Mouse (Mus musculus) gastrocnemius, postnatal 14 days (tissue): Measurements from ENCODE around the gene Cd79a. TPM values are rescaled to one million over a fixed set of nuclear protein-coding genes. Genes with fewer than 3 reads are reported as not detected.
"Not testable (repeated sequence)": the region's sequence is repeated elsewhere in the genome, so short reads cannot be mapped to it uniquely, and the experiment has no call there.

Source experiments
- DNase-seq: peaks from one replicate; pipeline ENCODE4 v3.0.0; 2021; ENCODE audit warnings: mixed read lengths
- intact Hi-C: fragments of 180-260 bp; cut with DNase I; formaldehyde crosslinking; loops from one replicate; pipeline ENCODE4 v1.15.1; 2025; ENCODE audit warnings: low total_unique reads
- total RNA-seq, 2 experiments: library from RNA; stranded (reverse); gene quantifications; 2 replicates each; pipeline ENCODE4 v1.2.3; 2021

Gene Cd79a
- total RNA-seq, 2 experiments from 2014 or later, result 0.16 to 0.23 TPM

DNA sequence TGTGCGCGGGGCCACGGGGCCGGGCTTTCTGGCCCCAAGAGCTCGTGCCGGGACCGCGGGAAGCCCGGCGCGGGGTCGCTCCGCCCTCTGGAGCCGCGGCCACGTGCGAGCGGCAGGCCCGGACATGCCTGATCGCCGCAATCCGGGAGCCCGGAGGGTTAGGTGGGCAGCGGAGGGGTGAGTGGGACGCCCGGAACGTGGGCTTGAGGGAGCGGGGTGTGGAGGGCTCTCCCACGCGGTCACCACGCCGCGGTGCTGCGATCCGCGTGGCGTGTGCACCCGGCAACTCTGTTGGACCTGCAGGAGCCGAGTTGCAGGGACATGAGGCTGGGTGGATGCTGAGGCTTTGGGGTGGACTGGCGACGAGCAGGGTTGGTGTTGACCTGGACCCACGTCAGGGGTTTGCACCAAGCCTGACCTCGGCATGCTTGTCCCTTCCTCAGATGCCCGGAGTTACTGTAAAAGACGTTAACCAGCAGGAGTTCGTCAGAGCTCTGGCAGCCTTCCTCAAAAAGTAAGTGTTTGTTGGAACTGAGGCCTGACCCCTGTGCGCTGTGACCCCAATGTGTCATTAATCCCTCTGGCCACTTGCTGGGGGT, 12.4 kb upstream of the Cd79a start:
- DNase-seq, result no peak
- intact Hi-C loops, result no loop called here

DNA sequence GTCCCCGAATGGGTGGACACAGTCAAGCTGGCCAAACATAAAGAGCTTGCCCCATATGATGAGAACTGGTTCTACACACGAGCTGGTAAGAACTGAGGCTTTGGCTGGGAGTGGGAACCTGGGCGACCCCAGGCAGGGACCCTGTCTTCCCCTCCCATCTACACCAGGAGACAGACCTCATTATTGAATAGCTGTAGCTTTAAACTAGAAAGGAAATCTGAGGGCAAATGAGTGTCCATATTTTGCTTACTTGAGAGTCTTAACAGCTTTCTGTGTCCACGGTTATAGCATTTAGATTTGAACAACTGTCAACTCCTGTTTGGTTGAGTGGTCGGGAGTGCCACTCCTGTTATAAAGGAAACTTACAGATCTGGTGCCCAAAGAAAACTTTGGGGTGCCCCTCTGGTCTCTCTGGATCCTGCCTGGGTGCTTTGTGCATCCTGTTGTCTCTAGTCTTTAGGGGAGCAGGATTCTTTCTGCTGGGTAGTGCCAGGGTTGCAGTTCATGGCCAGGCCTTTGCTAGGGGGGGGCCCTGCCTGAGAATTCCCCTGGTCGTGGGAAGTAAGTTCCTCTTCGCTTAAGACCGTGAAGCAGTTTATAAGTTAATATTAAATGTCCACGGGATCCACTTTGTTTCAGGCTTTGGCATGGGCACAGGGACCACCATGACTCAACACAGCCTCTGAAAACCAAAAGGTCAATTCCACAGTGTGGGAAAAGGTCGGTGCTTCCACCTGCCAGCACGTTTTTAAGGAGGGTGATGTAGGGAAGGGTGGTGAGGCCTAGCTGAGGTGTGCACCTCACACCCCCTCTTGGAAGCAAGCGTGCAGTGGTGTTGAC, 11.5 kb upstream of the Cd79a start:
- no peak for DNase-seq
- intact Hi-C loops, result no loop called here

DNA sequence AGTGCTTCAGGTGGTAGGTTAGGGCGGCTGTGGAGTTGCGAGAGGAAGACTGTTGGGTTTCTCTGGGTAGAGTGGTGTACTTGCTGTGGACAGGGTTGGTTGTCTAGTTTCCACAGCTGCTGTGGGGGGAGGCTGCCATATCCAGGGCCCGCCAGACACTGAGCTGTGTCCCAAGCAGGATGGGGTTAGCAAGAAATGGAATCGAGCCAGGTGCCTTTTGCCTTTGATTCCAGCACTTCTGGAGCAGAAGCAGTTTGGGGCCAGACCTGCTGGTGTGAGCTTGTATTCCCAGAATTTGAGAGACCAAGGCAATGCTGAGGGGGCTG, 10.9 kb upstream of the Cd79a start:
- no peak for DNase-seq
- intact Hi-C loops, result no loop called here

DNA sequence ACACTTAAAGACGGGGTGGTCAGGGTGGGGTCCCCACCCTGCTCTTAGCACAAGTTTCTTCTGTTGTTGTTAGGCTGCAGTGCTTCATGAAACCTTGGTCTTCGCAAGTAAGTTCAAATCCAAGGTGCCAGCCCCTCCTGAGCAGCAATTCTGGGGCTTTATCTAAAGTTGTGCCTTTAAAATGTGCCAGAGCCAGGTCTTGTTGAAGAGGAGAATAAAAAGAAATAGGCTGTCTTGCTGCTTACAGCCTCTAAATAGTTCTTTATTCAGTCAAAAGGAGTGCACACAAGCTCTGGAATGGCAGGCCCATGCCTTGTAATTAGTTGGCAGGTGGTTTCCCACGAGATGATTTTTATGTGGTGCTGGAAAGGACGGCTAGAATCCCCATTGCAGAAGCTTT, 10.1 kb upstream of the Cd79a start:
- intact Hi-C loops, result no loop called here
- DNase-seq, result no peak

DNA sequence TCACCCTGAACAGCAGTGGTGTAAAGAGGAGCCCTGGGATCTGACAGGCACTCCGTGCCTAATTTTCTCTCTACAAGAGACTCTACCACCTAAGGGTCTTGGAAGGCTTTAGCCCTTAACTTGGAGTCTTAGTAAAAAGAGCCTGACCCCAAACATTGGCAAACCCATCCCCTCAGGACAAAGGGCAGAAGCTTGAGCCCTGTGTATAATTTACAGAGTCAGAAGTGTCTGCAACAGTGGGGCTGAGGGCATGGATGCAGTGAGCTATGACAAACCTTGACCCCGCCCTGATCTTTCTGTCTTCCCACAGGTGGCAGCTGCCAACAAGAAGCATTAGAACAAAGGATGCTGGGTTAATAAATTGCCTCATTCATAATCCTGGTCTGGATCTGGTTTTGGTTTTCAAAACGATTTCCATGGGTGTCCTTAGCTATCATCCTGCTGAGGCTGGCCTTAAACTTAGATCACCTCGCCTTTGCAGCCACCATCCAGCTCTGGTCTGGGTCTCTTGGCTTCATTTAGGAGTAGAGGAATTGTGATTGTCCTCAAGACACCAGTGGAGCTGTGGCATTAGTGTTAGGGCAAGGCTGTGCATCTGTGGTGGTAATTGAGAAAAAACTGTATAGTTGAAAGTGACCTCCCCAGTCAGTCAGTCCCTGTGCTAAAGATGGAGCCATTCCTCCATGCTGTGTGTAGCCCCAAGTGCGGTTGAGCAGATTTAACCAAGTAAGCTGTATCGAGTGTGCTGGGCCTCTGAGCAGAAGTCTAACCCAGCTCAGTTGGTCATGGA, 7.6 kb upstream of the Cd79a start:
- intact Hi-C loops, result loop anchor here (5.0 kb wide), 1 partner anchor 63 kb away; no protein-coding TSS in a partner anchor
- no peak for DNase-seq

DNA sequence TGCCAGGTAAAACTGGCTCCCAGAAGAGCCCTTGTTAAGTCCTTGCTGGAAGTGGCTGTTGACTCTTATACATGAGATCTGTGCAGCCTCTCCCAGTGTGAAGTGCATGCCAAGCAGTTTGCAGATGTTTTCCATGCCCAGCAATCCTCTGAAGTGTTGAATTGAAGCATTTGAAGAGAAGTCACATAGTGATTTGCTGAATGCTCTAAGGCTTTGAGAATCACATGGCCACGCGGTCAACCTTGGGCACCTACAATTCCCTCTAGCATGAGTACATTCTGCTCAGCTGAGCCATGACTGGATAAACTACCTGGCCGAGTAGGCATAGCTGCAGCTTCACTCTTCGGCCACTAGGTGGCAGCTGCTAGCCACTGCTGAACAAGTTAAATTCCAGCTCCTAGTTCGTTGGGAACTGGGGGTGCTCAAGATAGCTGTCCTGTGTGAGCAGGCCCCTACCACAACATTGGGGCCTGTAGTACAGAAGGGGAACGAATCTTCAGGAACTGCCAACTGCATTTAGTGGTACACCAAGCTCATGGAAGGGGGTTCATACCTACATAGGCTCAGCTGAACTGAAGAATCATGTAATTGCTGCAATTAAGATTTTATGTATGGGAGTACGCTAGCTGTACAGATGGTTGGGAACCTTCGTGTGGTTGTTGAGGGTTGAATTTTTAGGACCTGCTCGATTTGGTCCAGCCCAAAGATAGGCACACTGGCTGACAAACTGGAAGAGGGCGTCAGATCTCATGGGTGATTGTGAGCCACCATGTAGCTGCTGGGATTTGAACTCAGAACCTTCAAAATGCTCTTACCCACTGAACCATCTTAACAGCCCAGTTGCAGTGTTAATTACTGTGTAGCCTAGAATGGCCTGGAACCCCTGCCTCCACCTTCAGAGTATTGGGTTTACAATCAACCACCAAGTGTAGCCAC, 6.6 kb upstream of the Cd79a start:
- peak; percentile 59 for DNase-seq
- intact Hi-C loops, result loop anchor here (5.0 kb wide), 1 partner anchor 62 kb away; no protein-coding TSS in a partner anchor

DNA sequence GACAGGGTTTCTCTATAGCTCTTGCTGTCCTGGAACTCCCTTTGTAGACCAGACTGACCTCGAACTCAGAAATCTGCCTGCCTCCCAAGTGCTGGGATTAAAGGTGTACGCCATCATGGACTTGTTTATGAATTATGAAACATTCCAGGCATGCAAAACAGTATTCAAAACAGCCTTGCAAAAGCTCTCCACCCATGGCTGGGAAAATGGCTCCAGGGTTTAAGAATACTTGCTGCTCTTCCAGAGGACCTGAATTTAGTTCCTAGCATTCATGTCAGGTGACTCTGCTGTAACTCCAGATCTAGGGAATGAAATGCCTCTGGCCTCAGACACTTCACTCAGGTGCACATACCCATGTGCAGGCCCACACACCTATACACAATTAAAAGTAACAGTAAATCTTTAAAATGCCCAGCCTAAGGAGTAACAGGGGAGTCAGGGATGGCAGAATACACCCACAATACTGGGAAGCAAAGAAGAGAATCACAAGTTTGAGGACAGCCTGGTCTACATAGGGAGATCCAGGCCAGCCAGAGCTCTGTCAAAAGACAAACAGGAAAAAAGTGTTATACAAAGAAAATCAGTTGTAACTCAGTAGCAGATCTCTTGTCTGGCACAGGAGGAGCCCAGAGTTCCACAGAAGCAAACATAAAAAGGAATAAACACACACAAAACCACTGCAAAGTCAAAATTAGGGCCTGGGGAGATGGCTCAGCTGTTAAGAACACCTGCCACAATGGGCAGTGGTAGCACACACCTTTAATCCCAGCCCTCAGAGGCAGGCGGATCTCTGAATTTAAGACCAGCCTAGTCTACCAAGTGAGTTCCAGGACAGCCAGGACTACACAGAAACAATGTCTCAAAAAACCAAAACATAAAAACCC, 5.7 kb upstream of the Cd79a start:
- DNase-seq, result no peak
- intact Hi-C loops, result loop anchor here (5.0 kb wide), 1 partner anchor 61 kb away; no protein-coding TSS in a partner anchor

DNA sequence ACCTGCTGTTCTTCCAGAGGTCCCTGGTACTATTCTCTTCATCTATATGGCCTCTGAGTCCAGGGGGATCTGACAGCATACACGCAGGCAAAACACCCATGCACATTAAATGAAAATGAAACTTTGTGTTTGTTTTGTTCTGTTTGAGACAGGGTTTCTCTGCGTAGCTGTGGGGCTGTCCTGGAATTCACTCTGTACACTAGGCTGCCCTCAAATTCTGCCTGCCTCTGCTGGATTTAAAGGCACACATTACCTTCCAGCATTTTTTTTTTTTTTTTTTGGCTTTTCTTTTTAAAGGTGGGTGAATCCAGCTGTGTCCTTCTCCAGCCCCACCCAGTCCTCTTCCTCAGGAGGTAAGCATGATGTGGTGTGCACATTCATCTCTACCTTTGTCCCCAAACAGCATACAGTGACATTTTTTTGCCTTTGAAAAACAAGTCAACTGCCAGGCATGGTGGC, 5.0 kb upstream of the Cd79a start:
- no peak for DNase-seq
- intact Hi-C loops, result loop anchor here (5.0 kb wide), 1 partner anchor 60 kb away; no protein-coding TSS in a partner anchor

DNA sequence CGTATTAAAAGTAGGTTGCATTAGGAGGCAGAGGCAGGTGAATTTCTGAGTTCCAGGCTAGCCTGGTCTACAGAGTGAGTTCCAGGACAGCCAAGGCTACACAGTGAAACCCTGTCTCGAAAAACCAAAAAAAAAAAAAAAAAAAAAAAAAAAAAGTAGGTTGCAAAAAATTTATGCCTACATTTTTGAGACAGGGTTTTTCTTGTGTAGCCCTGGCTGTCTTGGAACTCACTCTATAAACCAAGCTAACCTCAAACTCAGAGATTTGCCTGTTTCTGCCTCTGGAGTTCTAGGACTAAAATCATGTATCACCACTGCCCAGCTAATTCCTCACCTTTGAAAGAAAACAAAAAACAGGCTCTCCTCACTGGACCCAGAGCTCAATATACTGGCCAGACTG, 1.4 kb upstream of the Cd79a start:
- intact Hi-C loops, DNase-seq: not testable (repeated sequence)

DNA sequence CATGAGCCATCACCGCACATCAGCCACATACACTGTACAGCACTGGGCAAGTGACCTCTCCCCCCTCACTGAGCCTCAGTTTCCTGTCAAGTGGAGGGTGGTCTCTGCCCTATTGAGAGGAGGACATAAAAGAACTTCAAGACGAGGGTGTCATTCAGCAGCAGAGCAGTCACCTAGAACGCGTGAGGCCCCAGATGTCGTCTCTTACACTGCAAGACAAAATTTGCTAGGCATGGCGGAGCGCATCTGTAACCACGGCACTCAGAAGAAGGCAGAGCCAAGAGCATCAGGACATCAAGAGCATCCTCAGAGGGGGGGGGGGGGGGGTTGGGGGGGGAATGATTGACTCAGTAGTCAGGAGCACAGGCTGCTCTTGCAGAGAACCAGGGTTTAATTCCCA, 912 bp upstream of the Cd79a start:
- DNase-seq, result no peak
- intact Hi-C loops, result no loop called here

DNA sequence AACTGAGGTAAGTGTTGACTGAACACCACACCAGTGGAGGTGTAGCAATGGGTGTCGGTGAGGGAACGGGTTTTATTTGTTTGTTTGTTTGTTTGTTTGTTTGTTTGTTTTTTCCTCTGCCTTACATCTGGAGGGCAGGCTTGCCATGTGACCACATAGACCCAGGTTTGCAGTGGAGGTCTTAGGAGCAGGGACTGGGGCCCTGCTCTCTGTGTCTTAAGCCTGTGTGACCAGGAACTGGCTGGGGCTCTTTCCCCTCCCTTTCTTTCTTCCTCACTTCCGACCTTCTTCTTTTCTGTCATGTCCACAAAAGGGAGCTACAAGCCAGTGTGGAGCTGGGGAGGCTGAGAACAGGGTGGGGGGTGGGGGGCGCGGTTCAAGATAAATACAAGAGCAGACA, 778 bp downstream of the Cd79a start:
- intact Hi-C loops, result no loop called here
- DNase-seq, result no peak

DNA sequence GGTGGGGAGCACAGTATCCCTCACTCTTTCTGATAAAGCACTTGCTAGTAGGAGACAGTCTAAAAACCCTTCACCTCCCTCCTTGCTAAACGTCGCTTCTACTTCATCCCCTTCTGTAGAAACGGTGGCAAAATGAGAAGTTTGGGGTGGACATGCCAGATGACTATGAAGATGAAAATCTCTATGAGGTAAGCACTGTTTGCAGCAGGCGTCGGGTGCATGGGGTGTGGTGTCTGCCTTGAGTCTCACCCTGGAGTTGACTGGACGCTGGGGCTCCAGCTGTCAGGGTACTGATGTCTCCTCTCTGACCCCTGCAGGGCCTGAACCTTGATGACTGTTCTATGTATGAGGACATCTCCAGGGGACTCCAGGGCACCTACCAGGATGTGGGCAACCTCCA, 3.9 kb downstream of the Cd79a start:
- intact Hi-C loops, result no loop called here
- no peak for DNase-seq

DNA sequence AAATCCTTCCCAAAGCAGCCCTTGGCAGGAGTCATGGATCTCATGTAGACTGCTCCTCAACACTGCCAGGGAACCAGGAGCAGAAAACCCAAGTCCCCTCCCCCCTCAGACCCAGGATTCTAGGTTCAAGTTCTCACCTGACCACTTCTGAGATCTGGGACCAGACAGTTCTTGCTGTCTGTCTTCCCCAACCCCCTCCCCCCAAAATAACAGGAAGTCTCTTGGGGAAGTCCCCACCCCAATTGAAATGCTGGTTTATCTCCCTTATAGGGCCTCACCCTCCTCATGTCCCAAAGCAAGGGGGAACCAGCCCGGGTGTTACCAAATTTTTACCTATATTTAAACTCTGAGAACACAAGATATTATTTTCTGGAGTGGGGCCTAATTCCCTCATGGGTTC, 4.7 kb downstream of the Cd79a start:
- DNase-seq, result no peak
- intact Hi-C loops, result no loop called here

DNA sequence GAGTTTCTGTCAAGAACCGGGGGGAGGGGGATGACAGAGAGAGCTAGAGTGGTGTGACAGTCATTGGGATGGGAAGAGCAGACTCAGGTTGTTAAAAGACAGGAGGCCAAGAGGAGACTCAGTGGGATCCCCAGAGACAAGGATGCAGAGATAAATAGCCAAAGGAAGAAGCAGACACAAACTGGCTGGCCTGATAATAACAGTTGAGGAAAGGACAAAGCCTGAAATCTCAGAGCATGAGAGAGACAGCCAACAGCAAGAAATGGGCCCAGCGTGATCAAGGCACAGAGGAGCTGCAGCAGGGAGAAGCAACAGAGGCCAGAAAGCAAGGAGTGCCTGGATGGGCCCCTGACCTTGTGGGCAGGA, 5.1 kb downstream of the Cd79a start:
- DNase-seq, result no peak
- intact Hi-C loops, result no loop called here

DNA sequence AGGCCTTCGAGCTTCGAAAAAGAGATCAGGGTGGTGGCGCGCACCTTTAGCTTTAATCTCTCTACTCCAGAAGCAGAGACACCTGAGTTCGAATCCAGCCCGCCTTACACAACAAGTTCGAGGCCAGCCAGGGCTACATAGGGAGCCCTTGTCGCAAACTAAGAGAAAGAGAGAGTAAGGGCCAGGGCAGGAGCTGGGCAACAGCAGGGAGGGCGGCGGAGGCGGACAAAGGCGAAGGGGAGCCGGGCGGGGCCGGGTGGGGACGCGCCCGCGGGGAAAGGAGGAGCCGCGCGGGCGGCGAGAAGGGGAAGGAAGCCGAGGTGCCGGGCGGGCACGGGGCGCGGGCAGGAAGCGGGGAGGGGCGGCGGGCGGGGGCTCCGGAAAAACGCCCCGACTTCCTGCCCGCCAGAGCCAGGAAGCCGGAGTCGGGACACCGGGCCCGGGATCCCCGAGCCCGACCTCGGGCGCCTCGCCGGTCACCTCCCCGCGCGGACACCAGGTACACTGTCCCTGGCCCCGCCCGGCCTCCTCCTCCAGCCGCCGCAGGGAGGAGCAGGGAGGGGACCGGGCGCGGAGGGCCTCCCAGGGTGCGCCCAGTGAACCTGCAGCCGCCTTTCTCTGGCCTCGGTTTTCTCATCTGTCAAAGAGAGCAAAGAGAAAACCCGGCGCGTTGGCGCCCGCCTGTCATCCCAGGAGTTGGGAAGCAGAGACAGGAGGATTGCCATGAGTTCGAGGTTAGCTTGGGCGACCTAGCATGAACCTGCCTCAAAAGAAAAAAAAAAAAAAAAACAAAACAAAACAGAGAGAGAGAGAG, 5.7 kb downstream of the Cd79a start, which contains the start of gene Arhgef1:
TSS of gene Arhgef1 (plus strand) at position 283 of the 814 bp plus-strand sequence.
- DNase-seq, result peak; percentile 72

DNA sequence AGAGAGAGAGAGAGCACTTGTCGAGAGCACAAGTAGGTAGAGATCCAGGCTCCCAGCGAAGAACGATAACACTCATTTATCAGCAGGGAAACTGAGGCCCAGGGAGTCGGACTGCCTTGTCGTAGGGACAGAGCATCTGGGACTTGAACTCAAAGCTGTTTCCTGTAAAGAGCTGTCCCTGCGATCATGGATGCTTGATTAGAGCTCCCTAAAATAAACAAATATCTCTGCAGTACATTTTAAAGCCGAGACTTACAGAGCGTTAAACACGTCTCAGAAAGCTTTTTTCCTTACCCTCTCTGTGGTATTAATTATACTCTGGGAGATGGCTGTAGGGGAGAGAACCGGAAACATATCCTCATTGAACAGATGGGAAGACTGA, 6.3 kb downstream of the Cd79a start:
- intact Hi-C loops, result no loop called here
- DNase-seq, result no peak

More for the DNA sequence above, 5.7 kb downstream of the Cd79a start, which contains the start of gene Arhgef1:
- intact Hi-C loops, result no loop called here

DNA sequence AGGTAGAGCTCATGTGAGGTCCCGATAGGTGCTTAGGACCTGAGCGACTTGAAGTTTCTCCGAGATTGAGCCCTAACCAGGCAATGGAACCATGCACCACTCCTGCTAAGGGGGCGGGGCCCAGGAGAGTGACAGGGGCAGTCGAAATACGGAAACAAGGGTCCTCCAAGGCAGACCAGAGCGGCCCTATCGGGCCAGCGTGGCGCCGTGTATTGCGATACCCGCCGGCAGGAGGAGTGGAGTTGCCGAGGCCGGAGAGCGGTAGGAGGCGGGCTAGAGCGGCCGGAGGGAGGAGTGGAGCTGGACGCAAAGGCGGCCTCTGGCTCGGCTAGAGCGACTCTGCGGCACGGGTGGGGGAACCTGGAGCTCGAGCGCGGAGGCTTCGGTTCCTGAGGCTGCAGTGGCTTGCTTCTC, 6.9 kb downstream of the Cd79a start:
- intact Hi-C loops, result no loop called here
- DNase-seq, result peak; percentile 98
